Mouse (Mus musculus): ENCODE data around the gene Naa10.

Naa10 gene

GRCm38 (mm10) chrX:73921823-73922549 is at the start of gene Naa10, which contains the start of gene Arhgap4:
Naa10 (minus strand) TSS chrX:73921944.
Arhgap4 (minus strand) TSS chrX:73921870.
- in situ Hi-C loops (cut with MseI, MboI), result no loop called here

- in situ Hi-C loops (cut with MseI, MboI), result no loop called here
Measured at GRCm38 (mm10) chrX:73970781-73971180, 49.0 kb upstream of the Naa10 start.

- in situ Hi-C loops (cut with MseI, MboI), result no loop called here
Measured at GRCm38 (mm10) chrX:73969729-73970128, 48.0 kb upstream of the Naa10 start.

- in situ Hi-C loops (cut with MseI, MboI), result no loop called here
Measured at GRCm38 (mm10) chrX:73969167-73969566, 47.4 kb upstream of the Naa10 start.

GRCm38 (mm10) chrX:73967177-73968075 is 45.7 kb upstream of the Naa10 start:
- in situ Hi-C loops (cut with MseI, MboI), result no loop called here

- in situ Hi-C loops (cut with MseI, MboI), result no loop called here
Measured at GRCm38 (mm10) chrX:73966248-73967176, 44.8 kb upstream of the Naa10 start, which contains the start of gene Hcfc1. Hcfc1 (minus strand) TSS chrX:73966357.

- in situ Hi-C loops (cut with MseI, MboI), result no loop called here
Measured at GRCm38 (mm10) chrX:73965307-73965706, 43.6 kb upstream of the Naa10 start.

- in situ Hi-C loops (cut with MseI, MboI), result no loop called here
Measured at GRCm38 (mm10) chrX:73964363-73964762, 42.6 kb upstream of the Naa10 start.

- in situ Hi-C loops (cut with MseI, MboI), result no loop called here
Measured at GRCm38 (mm10) chrX:73954988-73955387, 33.2 kb upstream of the Naa10 start.

- in situ Hi-C loops (cut with MseI, MboI), result no loop called here
Measured at GRCm38 (mm10) chrX:73952603-73953002, 30.9 kb upstream of the Naa10 start.

GRCm38 (mm10) chrX:73949341-73949740 is 27.6 kb upstream of the Naa10 start:
- in situ Hi-C loops (cut with MseI, MboI), result no loop called here

- in situ Hi-C loops (cut with MseI, MboI), result no loop called here
Measured at GRCm38 (mm10) chrX:73948647-73949046, 26.9 kb upstream of the Naa10 start.

- in situ Hi-C loops (cut with MseI, MboI), result no loop called here
Measured at GRCm38 (mm10) chrX:73946896-73947295, 25.2 kb upstream of the Naa10 start.

- in situ Hi-C loops (cut with MseI, MboI), result no loop called here
Measured at GRCm38 (mm10) chrX:73942294-73942693, 20.6 kb upstream of the Naa10 start.

- in situ Hi-C loops (cut with MseI, MboI), result no loop called here
Measured at GRCm38 (mm10) chrX:73941860-73942259, 20.1 kb upstream of the Naa10 start.

GRCm38 (mm10) chrX:73931871-73932270 is 10.1 kb upstream of the Naa10 start:
- in situ Hi-C loops (cut with MseI, MboI), result no loop called here

GRCm38 (mm10) chrX:73930402-73931062 is 8.8 kb upstream of the Naa10 start, which contains the start of gene Renbp:
Renbp (minus strand) TSS chrX:73930850.
- in situ Hi-C loops (cut with MseI, MboI), result no loop called here

GRCm38 (mm10) chrX:73922550-73922882 is 772 bp upstream of the Naa10 start:
- in situ Hi-C loops (cut with MseI, MboI), result no loop called here

GRCm38 (mm10) chrX:73921285-73921822 is 390 bp downstream of the Naa10 start:
- in situ Hi-C loops (cut with MseI, MboI), result no loop called here

- in situ Hi-C loops (cut with MseI, MboI), result no loop called here
Measured at GRCm38 (mm10) chrX:73918631-73919030, 3.1 kb downstream of the Naa10 start.

- in situ Hi-C loops (cut with MseI, MboI), result no loop called here
Measured at GRCm38 (mm10) chrX:73916945-73917344, 4.8 kb downstream of the Naa10 start.
